Mouse (Mus musculus) stomach, embryonic 14.5 days (tissue): ENCODE measurements around the gene Pibf1. TPM values are rescaled to one million over a fixed set of nuclear protein-coding genes. Genes with fewer than 3 reads are reported as not detected.

ENCODE experiments used
- ATAC-seq: fragments of 200-750 bp; cut with Nextera tagmentation; 2 replicates; pipeline ENCODE4 v1.8.0; 2017; ENCODE audit warnings: low read depth, moderate TSS enrichment; ENCODE audit not compliant: insufficient number of reproducible peaks, insufficient read depth, low FRiP score
- H3K27ac ChIP-seq: fragments of 300-500 bp; sonication (generic); 2 replicates; pipeline ENCODE4 v1.5.1; 2014; ENCODE audit warnings: mild to moderate bottlenecking, low read length, moderate library complexity, mixed read lengths
- H3K27me3 ChIP-seq: fragments of 300-500 bp; sonication (generic); 2 replicates; pipeline ENCODE4 v1.6.1; 2014; ENCODE audit warnings: low read length, control low read depth, mixed read lengths; ENCODE audit not compliant: control insufficient read depth, insufficient read depth
- H3K36me3 ChIP-seq: fragments of 300-500 bp; sonication (generic); 2 replicates; pipeline ENCODE4 v1.6.1; 2014; ENCODE audit warnings: mild to moderate bottlenecking, control low read depth, low read length, moderate library complexity, mixed read lengths; ENCODE audit not compliant: control insufficient read depth, insufficient read depth
- H3K4me1 ChIP-seq: fragments of 300-500 bp; sonication (generic); 2 replicates; pipeline ENCODE4 v1.6.1; 2014; ENCODE audit warnings: low read length, control low read depth, mixed read lengths; ENCODE audit not compliant: control insufficient read depth, insufficient read depth
- H3K4me2 ChIP-seq: fragments of 300-500 bp; sonication (generic); replicated peaks from 2 replicates; pipeline ENCODE4 v1.6.1; 2014; ENCODE audit warnings: low read depth, low read length, control low read depth
- H3K4me3 ChIP-seq: fragments of 300-500 bp; sonication (generic); 2 replicates; pipeline ENCODE4 v1.5.1; 2014; ENCODE audit warnings: low read depth, low read length, control low read depth
- H3K9ac ChIP-seq: fragments of 300-500 bp; sonication (generic); replicated peaks from 2 replicates; pipeline ENCODE4 v1.6.1; 2014; ENCODE audit warnings: low read depth, mild to moderate bottlenecking, control low read depth, low read length, moderate library complexity, mixed read lengths
- H3K9me3 ChIP-seq: fragments of 300-500 bp; sonication (generic); 2 replicates; pipeline ENCODE4 v1.6.1; 2016; ENCODE audit warnings: low read depth, low read length, control low read depth; ENCODE audit not compliant: control insufficient read depth
- WGBS: fragments of 180-500 bp; shearing (Covaris S2); extraction: QIAGEN DNeasy Blood & Tissue Kit; methylation state at CpG from one replicate; pipeline ENCODE4 v1.1.7; 2014; 5-methylcytosine and 5-hydroxymethylcytosine counted together
- polyA plus RNA-seq: library from polyadenylated mRNA; unstranded; fragments of >200 nt; fragmentation: Nextera tagmentation; extraction: Ambion mirVana; gene quantifications from 2 replicates; pipeline ENCODE4 v1.2.1, GENCODE M21; 2014

Pibf1 gene
- polyA plus RNA-seq, 1 experiment from 2014 or later, result 21.5 TPM

DNA sequence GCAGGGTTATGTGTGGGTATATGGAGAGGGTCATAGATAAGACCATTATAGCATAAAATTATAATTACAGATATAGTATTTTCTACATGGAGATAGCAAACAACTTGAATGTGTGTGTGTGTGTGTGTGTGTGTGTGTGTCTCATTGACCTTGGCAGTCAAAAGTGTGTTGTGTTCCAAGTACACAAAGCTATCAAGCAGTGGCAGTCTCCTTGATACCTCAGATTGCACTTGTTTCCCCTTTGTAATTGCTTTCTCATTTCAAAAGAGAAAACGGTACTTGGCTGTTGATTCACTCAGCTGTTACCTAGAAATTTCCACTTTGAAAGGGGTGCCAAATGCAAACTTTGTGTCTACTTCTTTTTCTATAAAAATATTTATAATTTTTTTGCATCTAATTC is 28.3 kb downstream of the Pibf1 start:
- Histone ChIP-seq H3K36me3 (peaks cover 5% of the 10 kb centered on the region; the same call in 1 of the 2 replicates), H3K9me3 (no peaks in the 10 kb centered on the region), H3K27me3 (no peaks in the 10 kb centered on the region), H3K4me1 (no peaks in the 10 kb centered on the region), H3K9ac (no peak overlapping the region), H3K27ac (no peak overlapping the region), H3K4me3 (no peak overlapping the region), H3K4me2 (no peak overlapping the region)
- no peak for ATAC-seq
- 79% methylated on average over 1 of the region's 1 CpGs for WGBS

DNA sequence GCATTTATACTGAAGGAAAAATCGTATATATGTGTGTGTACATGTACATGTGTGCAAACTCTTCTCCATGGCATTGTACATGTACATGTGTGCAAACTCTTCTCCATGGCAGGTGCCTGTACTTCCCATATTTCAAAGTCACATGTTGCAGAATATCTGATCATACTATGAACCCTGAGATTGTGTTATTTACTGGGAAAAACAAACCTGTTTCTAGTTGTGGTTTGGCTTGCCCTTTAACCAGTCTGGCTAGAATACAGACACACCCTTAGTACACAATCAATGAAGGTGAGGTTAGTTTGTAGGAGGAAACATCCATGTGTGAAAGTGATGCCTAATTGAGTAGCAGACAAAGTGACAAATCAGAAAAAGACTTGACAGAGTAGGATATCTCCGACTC is 29.8 kb downstream of the Pibf1 start:
- WGBS, result 83% methylated on average over 2 of the region's 2 CpGs
- Histone ChIP-seq H3K4me2 (no peak overlapping the region), H3K9ac (no peak overlapping the region), H3K27ac (no peak overlapping the region), H3K27me3 (no peaks in the 10 kb centered on the region), H3K4me1 (no peaks in the 10 kb centered on the region), H3K9me3 (no peaks in the 10 kb centered on the region), H3K36me3 (peaks cover 5% of the 10 kb centered on the region; the same call in 1 of the 2 replicates), H3K4me3 (no peak overlapping the region)
- ATAC-seq, result no peak

DNA sequence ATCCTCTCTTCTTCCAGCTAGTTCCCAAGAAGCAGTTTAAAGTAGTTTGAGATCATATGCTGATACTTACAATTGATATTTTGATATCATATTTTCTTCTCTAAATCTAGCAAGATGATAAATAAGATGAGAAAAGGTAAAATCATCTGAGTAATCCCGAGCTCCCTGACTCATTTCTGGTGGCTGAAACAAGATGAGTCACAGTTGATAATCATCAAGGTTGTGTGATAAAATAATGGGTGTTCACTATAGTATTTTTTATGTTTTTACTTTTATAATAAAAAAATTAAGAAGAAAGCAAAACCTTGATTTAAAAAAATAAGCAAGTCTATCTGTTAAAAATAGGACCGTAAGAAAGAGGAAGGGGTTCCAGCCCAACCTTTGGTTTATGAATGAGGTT is 34.8 kb downstream of the Pibf1 start:
- Histone ChIP-seq H3K36me3 (peaks cover 16% of the 10 kb centered on the region), H3K4me1 (no peaks in the 10 kb centered on the region), H3K4me2 (no peak overlapping the region), H3K4me3 (no peak overlapping the region), H3K9ac (no peak overlapping the region), H3K27ac (no peak overlapping the region), H3K9me3 (no peaks in the 10 kb centered on the region), H3K27me3 (no peaks in the 10 kb centered on the region)
- 96% methylated on average over 2 of the region's 2 CpGs for WGBS
- no peak for ATAC-seq

DNA sequence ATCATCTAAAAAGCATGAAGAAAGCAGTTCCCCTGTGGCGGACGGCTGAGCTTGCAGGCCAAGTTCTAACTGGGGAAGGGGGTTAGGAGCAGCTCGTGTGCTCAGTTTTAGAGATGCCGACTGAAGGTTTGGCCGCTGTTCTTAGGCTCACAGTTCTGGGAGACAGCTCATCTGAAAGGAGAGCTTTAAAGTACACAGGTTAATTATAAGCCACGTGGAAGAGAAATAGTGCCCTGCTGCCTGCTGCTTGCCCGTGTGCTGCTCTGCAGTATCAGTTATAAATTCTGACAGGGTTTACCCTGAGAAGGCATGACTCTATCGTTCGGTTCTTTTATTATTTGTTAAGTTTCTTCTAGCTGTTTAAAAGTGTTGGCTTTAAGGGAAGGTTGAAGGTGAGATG is 36.5 kb downstream of the Pibf1 start:
- peaks cover 16% of the 10 kb centered on the region for H3K36me3 ChIP-seq
- no peak overlapping the region for H3K4me3 ChIP-seq
- WGBS, result 84% methylated on average over 9 of the region's 9 CpGs
- ATAC-seq, result no peak
- H3K27ac ChIP-seq, result no peak overlapping the region
- no peak overlapping the region for H3K4me2 ChIP-seq
- no peak overlapping the region for H3K9ac ChIP-seq
- H3K9me3 ChIP-seq, result no peaks in the 10 kb centered on the region
- no peaks in the 10 kb centered on the region for H3K4me1 ChIP-seq
- no peaks in the 10 kb centered on the region for H3K27me3 ChIP-seq

DNA sequence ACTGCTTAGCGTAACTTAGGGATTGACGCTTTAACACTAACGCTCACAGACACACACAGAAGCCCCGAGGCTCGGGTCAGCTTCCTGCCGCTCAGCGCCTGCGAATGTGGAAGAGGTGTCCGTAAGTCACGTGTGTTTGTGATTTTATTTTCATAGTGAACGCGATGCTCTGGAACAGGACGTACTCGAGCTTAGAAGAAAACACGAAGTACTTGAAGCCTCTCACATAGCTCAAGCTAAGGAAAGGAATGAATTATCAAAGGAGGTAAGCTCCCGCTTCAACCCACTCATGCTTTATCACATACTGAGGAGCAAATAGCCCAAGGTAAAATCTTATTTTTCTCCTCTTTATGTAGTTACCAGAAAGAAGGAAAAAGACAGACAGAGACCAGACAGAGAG is 37.1 kb downstream of the Pibf1 start:
- no peaks in the 10 kb centered on the region for H3K4me1 ChIP-seq
- no peak overlapping the region for H3K4me2 ChIP-seq
- no peak for ATAC-seq
- WGBS, result 96% methylated on average over 16 of the region's 16 CpGs
- no peak overlapping the region for H3K9ac ChIP-seq
- no peak overlapping the region for H3K4me3 ChIP-seq
- H3K27ac ChIP-seq, result no peak overlapping the region
- H3K36me3 ChIP-seq, result peaks cover 16% of the 10 kb centered on the region
- H3K9me3 ChIP-seq, result no peaks in the 10 kb centered on the region
- H3K27me3 ChIP-seq, result no peaks in the 10 kb centered on the region

DNA sequence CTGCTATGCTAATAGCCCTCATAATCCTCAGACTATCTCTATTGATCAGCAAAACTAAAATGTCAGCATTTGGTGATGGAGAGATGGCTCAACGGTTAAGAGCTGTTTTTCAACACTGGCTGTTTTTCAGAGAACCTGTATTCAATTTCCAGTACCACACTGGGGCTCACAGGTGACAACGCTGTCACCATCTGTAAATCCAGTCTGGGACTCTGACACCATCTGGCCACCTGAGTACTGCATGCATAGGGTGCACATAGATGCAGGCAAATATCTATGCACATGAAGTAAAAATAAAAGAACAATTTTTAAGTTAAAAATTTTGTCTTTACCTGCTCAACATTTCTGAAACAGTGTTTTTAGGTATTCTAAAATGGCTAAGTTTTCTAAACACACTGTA is 40.8 kb downstream of the Pibf1 start:
- ATAC-seq, result no peak
- Histone ChIP-seq H3K4me3 (no peak overlapping the region), H3K4me2 (no peak overlapping the region), H3K27me3 (no peaks in the 10 kb centered on the region), H3K36me3 (peaks cover 11% of the 10 kb centered on the region), H3K27ac (no peak overlapping the region), H3K9me3 (no peaks in the 10 kb centered on the region), H3K4me1 (no peaks in the 10 kb centered on the region), H3K9ac (no peak overlapping the region)
- WGBS, result 94% methylated on average over 2 of the region's 2 CpGs

DNA sequence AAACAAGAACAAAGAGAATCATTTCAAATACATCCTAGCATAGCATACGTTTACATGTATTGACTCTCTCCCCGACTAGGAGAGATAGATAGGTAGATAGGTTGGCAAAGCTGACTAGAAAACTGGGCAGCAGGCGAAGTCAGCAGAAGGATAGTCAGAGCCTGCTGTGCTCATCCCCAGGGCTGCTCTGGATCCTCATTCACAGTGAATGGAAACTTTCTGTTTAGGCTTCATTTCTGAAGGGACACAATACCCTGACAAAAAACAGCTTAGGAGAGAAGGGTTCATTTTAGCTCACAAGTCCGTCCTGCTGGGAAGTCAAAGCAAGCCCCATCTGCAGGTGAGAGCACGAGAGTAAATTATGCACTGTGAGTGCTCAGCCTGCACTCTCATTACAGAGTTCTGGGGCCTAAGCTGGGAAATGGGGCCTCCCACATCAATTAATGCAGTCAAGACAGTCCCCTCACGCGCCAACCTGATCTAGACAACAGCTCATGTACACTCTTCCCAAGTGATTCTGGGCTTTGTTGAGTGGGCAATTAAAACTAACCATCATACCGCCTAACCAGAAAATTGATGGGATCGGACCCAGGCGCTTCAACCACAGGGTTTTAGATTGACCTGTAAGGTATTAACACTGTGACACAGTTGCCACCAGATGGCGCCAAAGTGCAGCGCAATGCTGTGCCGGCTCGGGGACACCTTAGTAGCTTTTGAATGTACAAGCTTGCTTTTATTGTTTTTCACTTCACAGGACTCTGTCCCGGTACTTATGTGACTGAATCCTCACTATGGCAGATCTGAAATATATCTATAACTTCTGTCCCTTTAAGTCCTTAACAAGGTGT is 42.8 kb downstream of the Pibf1 start:
- Histone ChIP-seq H3K4me1 (no peaks in the 10 kb centered on the region), H3K27ac (no peak overlapping the region), H3K27me3 (no peaks in the 10 kb centered on the region), H3K9me3 (no peaks in the 10 kb centered on the region), H3K36me3 (peaks cover 2% of the 10 kb centered on the region), H3K9ac (no peak overlapping the region), H3K4me2 (no peak overlapping the region), H3K4me3 (no peak overlapping the region)
- WGBS, result 21% methylated on average over 15 of the region's 15 CpGs
- ATAC-seq, result peak; percentile 76; the same call in 1 of the 2 replicates

DNA sequence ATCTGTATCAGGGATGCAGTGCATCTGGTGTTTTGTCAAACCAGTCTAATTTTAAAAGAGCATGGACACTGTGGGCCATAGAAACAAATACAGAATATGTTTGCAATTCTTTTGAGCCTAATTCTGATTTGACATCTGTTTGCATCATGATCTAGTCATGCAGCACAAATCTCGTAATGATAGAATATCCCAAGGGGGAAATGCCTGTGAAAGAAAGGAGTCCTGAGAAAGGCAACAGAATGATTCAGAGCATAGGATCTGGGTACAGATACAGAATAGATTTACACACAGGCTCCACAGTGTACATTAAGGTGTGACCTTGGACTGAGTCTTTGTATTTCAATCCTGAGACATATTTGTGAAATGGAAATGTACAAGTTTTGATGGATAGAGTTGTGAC is 47.6 kb downstream of the Pibf1 start:
- no peaks in the 10 kb centered on the region for H3K4me1 ChIP-seq
- no peak for ATAC-seq
- H3K27ac ChIP-seq, result no peak overlapping the region
- H3K4me3 ChIP-seq, result no peak overlapping the region
- no peaks in the 10 kb centered on the region for H3K27me3 ChIP-seq
- 68% methylated on average over 1 of the region's 1 CpGs for WGBS
- H3K36me3 ChIP-seq, result no peaks in the 10 kb centered on the region
- H3K9me3 ChIP-seq, result no peaks in the 10 kb centered on the region
- H3K4me2 ChIP-seq, result no peak overlapping the region
- no peak overlapping the region for H3K9ac ChIP-seq

DNA sequence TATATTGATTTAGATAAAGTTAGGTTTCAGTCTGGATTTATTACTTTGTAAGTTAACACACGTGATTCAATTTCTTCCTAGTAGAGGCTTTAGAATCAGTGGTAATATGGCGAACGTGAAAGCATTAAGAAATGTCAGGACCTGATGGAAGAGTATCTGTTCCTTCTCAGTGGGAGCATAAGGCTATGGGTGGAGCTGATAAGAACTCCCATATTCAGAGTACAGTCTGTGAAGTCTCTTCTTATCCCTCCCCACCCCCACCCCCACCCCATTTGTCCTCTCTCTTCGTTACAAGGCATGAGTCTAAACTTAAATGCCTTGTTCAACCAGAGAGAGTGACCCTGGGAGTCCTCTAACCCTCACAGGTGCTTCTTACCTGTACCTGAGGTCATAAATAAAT is 53.5 kb downstream of the Pibf1 start:
- Histone ChIP-seq H3K4me2 (no peak overlapping the region), H3K9me3 (no peaks in the 10 kb centered on the region), H3K9ac (no peak overlapping the region), H3K27me3 (no peaks in the 10 kb centered on the region), H3K4me3 (no peak overlapping the region), H3K27ac (no peak overlapping the region), H3K4me1 (no peaks in the 10 kb centered on the region), H3K36me3 (peaks cover 9% of the 10 kb centered on the region)
- ATAC-seq, result no peak
- WGBS, result 81% methylated on average over 4 of the region's 4 CpGs
